Mouse (Mus musculus) cerebellum, adult 9-10 months (tissue): ENCODE results near the gene Oxld1.

Experiments
- DNase-seq: peaks from one replicate; pipeline ENCODE4 v3.0.0; 2022

Oxld1 gene

GRCm38 (mm10) chr11:120457772-120458751 lies at the start of gene Oxld1, which contains the start of gene Ccdc137:
TSS of gene Oxld1 (minus strand) at chr11:120458068.
TSS of gene Ccdc137 (plus strand) at chr11:120458115.
- peak; percentile 56 for DNase-seq

- no peak for DNase-seq
These were observed 49.0 kb upstream of the Oxld1 start for GRCm38 (mm10) chr11:120506899-120507298.

GRCm38 (mm10) chr11:120505661-120506060 lies 47.8 kb upstream of the Oxld1 start:
- DNase-seq = no peak

- DNase-seq = no peak
These were observed 43.8 kb upstream of the Oxld1 start for GRCm38 (mm10) chr11:120501701-120502100.

GRCm38 (mm10) chr11:120501018-120501417 lies 43.1 kb upstream of the Oxld1 start:
- DNase-seq = no peak

- no peak for DNase-seq
These were observed 42.5 kb upstream of the Oxld1 start for GRCm38 (mm10) chr11:120500357-120500756.

- no peak for DNase-seq
These were observed 42.0 kb upstream of the Oxld1 start for GRCm38 (mm10) chr11:120499894-120500293.

GRCm38 (mm10) chr11:120498891-120499290 lies 41.0 kb upstream of the Oxld1 start:
- DNase-seq = no peak

GRCm38 (mm10) chr11:120498226-120498625 lies 40.4 kb upstream of the Oxld1 start:
- no peak for DNase-seq

GRCm38 (mm10) chr11:120497436-120497835 lies 39.6 kb upstream of the Oxld1 start:
- DNase-seq = no peak

- no peak for DNase-seq
These were observed 36.0 kb upstream of the Oxld1 start for GRCm38 (mm10) chr11:120493911-120494310.

- no peak for DNase-seq
These were observed 35.5 kb upstream of the Oxld1 start for GRCm38 (mm10) chr11:120493351-120493750.

- DNase-seq = no peak
These were observed 35.0 kb upstream of the Oxld1 start for GRCm38 (mm10) chr11:120492878-120493203.

GRCm38 (mm10) chr11:120492024-120492877 lies 34.4 kb upstream of the Oxld1 start:
- no peak for DNase-seq

GRCm38 (mm10) chr11:120491317-120492023 lies 33.6 kb upstream of the Oxld1 start, which contains the start of gene Slc25a10:
TSS of gene Slc25a10 (plus strand) at chr11:120491840.
- DNase-seq = peak; percentile 88

- no peak for DNase-seq
These were observed 32.6 kb upstream of the Oxld1 start for GRCm38 (mm10) chr11:120490291-120491046.

- DNase-seq = peak; percentile 86
These were observed 31.3 kb upstream of the Oxld1 start for GRCm38 (mm10) chr11:120489054-120489761.

GRCm38 (mm10) chr11:120488516-120488915 lies 30.6 kb upstream of the Oxld1 start:
- no peak for DNase-seq

GRCm38 (mm10) chr11:120485251-120485650 lies 27.4 kb upstream of the Oxld1 start:
- DNase-seq = no peak

- DNase-seq = peak; percentile 88
These were observed 26.6 kb upstream of the Oxld1 start, which contains the start of gene Mrpl12 for GRCm38 (mm10) chr11:120484265-120484981. TSS of gene Mrpl12 (plus strand) at chr11:120484613.
